Mouse (Mus musculus): ENCODE results near the gene Rbm7. TPM values are rescaled to one million over a fixed set of nuclear protein-coding genes. Genes with fewer than 3 reads are reported as not detected.

Gene Rbm7
- total and polyA plus RNA-seq, 3 experiments = 73.4 to 220 (median 91.9) TPM

GRCm38 (mm10) chr9:48450066-48450465 lies 45.0 kb downstream of the Rbm7 start:
- TF ChIP-seq POLR2A (IDR thresholded peaks at IDR 0.05; ENCODE audit: low read depth, low read length) (no peak), MAZ (IDR thresholded peaks at IDR 0.05; ENCODE audit: low read depth, low read length) (no peak), PAX5 (IDR thresholded peaks at IDR 0.05; ENCODE audit: low read length) (no peak), EP300 (IDR thresholded peaks at IDR 0.05; ENCODE audit: low read length) (no peak), CTCF (conservative IDR thresholded peaks at IDR 0.05 in 1 of 2, IDR thresholded peaks at IDR 0.05 in 1 of 2; ENCODE audit: low read depth in 2 of 2, low read length in 2 of 2) (no peak), USF2 (conservative IDR thresholded peaks at IDR 0.05; ENCODE audit: low read depth, low read length) (no peak), ETS1 (conservative IDR thresholded peaks at IDR 0.05; ENCODE audit: low read depth, low read length) (no peak), KAT2A (IDR thresholded peaks at IDR 0.05; ENCODE audit: insufficient replicate concordance, low read length) (no peak), USF1 (IDR thresholded peaks at IDR 0.05; ENCODE audit: low read depth, low read length) (no peak), CHD1 (IDR thresholded peaks at IDR 0.05; ENCODE audit: low read depth, low read length) (no peak), MAX (IDR thresholded peaks at IDR 0.05; ENCODE audit: low read length) (no peak)
- Histone ChIP-seq H3K4me1 (ENCODE audit: control insufficient read depth in 1 of 2, insufficient read depth in 2 of 2) (peaks cover 3 to 26% of the 10 kb centered on the region in 2 experiments), H3K9me3 (replicated peaks; ENCODE audit: low read length) (no peaks in the 10 kb centered on the region), H3K27me3 (replicated peaks) (no peaks in the 10 kb centered on the region), H3K27ac (ENCODE audit: insufficient read depth, low read depth) (no peak overlapping the region), H3K4me3 (replicated peaks in 1 of 3; ENCODE audit: low read depth in 2 of 3, low read length in 2 of 3, poor library complexity in 1 of 3) (no peak overlapping the region), H3K9ac (ENCODE audit: insufficient read depth, low read depth) (no peak overlapping the region), H3K79me2 (replicated peaks; ENCODE audit: control insufficient read depth, extremely low read depth, insufficient read depth, poor library complexity, severe bottlenecking) (no peaks in the 10 kb centered on the region), H3K36me3 (replicated peaks in 1 of 2; ENCODE audit: control insufficient read depth in 1 of 2, insufficient read depth in 1 of 2, low read length in 1 of 2) (peaks cover 0 to 2% of the 10 kb centered on the region in 2 experiments), H3K4me2 (ENCODE audit: insufficient read depth, low read depth, poor library complexity, severe bottlenecking) (no peak overlapping the region)
- no peak for DNase-seq (ENCODE audit: extremely low read depth)
- dilution Hi-C loops (cut with MboI; ENCODE audit: extremely low pct_ligation_motif_present, extremely low pct_unique_long_range_greater_than_20kb, low sequenced_read_pairs) (no loop called here), in situ Hi-C loops (cut with MboI; ENCODE audit: low pct_ligation_motif_present, low pct_unique_long_range_greater_than_20kb, low sequenced_read_pairs) (no loop called here)

DNA sequence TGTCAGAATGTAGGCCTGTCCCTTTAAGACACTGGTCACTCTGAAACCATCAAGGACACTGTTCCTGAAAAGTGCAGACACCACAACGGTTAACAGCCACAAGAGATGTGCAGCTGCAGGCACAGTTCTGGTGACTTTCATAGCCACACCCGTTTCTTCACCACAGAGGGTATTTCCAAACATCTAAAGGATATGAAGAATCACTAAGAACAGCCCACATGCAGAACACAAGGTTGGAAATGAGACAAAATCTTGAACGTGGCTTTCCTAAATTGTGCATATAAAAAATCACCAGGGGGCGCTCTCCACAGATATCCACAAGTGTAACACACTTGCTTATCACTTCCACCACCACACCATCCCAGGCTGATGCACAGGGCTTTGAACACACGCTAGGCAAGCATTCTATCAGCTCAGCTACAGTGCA lies 47.3 kb downstream of the Rbm7 start:
- peak; percentile 89 for DNase-seq (ENCODE audit: extremely low read depth)
- Histone ChIP-seq H3K79me2 (replicated peaks; ENCODE audit: control insufficient read depth, extremely low read depth, insufficient read depth, poor library complexity, severe bottlenecking) (no peaks in the 10 kb centered on the region), H3K4me1 (ENCODE audit: control insufficient read depth in 1 of 2, insufficient read depth in 2 of 2) (peaks cover 13 to 44% of the 10 kb centered on the region in 2 experiments), H3K4me2 (ENCODE audit: insufficient read depth, low read depth, poor library complexity, severe bottlenecking) (no peak overlapping the region), H3K9me3 (replicated peaks; ENCODE audit: low read length) (no peaks in the 10 kb centered on the region), H3K4me3 (replicated peaks in 1 of 3; ENCODE audit: low read depth in 2 of 3, low read length in 2 of 3, poor library complexity in 1 of 3) (no peak overlapping the region), H3K27ac (ENCODE audit: insufficient read depth, low read depth) (no peak overlapping the region), H3K27me3 (replicated peaks) (no peaks in the 10 kb centered on the region), H3K9ac (ENCODE audit: insufficient read depth, low read depth) (no peak overlapping the region), H3K36me3 (replicated peaks in 1 of 2; ENCODE audit: control insufficient read depth in 1 of 2, insufficient read depth in 1 of 2, low read length in 1 of 2) (no peaks in the 10 kb centered on the region)
- dilution Hi-C loops (cut with MboI; ENCODE audit: extremely low pct_ligation_motif_present, extremely low pct_unique_long_range_greater_than_20kb, low sequenced_read_pairs) = no loop called here
- TF ChIP-seq BHLHE40 (IDR thresholded peaks at IDR 0.05; ENCODE audit: low read depth, low read length) = peak; percentile 77
- TF ChIP-seq TCF12 (IDR thresholded peaks at IDR 0.05; ENCODE audit: low read depth, low read length) = peak; percentile 76; the same call in 1 of the 2 replicates
- TF ChIP-seq TBP (conservative IDR thresholded peaks at IDR 0.05; ENCODE audit: low read depth, low read length) = 0 out of 2 replicates have a peak, but pooled peaks have one; percentile 28
- peak; percentile 77 for TF ChIP-seq MYC (IDR thresholded peaks at IDR 0.05; ENCODE audit: low read depth, low read length)
- TF ChIP-seq RAD21 (IDR thresholded peaks at IDR 0.05; ENCODE audit: low read depth, low read length) = peak; percentile 57
- TF ChIP-seq ETS1 (conservative IDR thresholded peaks at IDR 0.05; ENCODE audit: low read depth, low read length) = peak; percentile 52; the same call in 1 of the 2 replicates
- TF ChIP-seq JUND (conservative IDR thresholded peaks at IDR 0.05; ENCODE audit: low read depth, low read length) = 0 out of 2 replicates have a peak, but pooled peaks have one; percentile 33
- TF ChIP-seq USF2 (conservative IDR thresholded peaks at IDR 0.05; ENCODE audit: low read depth, low read length) = no peak
- TF ChIP-seq SIN3A (IDR thresholded peaks at IDR 0.05; ENCODE audit: low read length) = no peak
- peak; percentile 72 for TF ChIP-seq EP300 (IDR thresholded peaks at IDR 0.05; ENCODE audit: low read length)
- TF ChIP-seq ZC3H11A (IDR thresholded peaks at IDR 0.05; ENCODE audit: low read depth, low read length) = no peak
- peak; percentile 58 to 80 for TF ChIP-seq CTCF (conservative IDR thresholded peaks at IDR 0.05 in 1 of 2, IDR thresholded peaks at IDR 0.05 in 1 of 2; ENCODE audit: low read depth in 2 of 2, low read length in 2 of 2)
- TF ChIP-seq SMC3 (IDR thresholded peaks at IDR 0.05; ENCODE audit: low read depth, low read length) = peak; percentile 76
- in situ Hi-C loops (cut with MboI; ENCODE audit: low pct_ligation_motif_present, low pct_unique_long_range_greater_than_20kb, low sequenced_read_pairs) = loop anchor here (10.0 kb wide), 1 partner anchor 183 kb away; no protein-coding TSS in a partner anchor

Measured in CH12.LX (cell line).